Mouse (Mus musculus) layer of hippocampus, adult 9-10 months (tissue): ENCODE data around the gene Ahnak2.
"Not testable (repeated sequence)": the region's sequence is repeated elsewhere in the genome, so short reads cannot be mapped to it uniquely, and the experiment has no call there.

Experiments used
- DNase-seq: peaks from one replicate; pipeline ENCODE4 v3.0.0; 2022; ENCODE audit warnings: low spot score

Gene Ahnak2

DNA sequence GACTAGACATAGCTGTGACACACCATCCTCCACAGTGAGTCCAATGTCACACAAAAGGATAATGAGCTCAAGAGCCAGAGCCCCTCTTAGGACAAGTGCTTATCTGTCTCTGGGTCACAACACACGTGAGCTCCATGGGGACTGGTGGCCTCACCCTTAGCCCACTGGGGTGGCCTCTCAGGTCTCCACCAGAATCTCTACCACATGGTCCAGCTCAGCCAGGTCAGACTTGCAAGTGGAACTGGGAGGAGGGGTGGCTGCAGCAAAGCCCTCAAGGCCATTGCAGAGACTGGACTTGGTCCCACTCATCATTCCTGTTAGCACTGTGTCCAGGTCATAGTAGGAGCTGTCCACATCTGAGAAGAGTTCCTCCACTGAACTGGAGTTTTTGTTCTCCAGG, 18.8 kb upstream of the Ahnak2 start:
- no peak for DNase-seq

GRCm38 (mm10) chr12:112820401-112820999, 18.0 kb upstream of the Ahnak2 start:
- DNase-seq = no peak

GRCm38 (mm10) chr12:112819057-112819662, 16.7 kb upstream of the Ahnak2 start:
- DNase-seq = no peak

DNA sequence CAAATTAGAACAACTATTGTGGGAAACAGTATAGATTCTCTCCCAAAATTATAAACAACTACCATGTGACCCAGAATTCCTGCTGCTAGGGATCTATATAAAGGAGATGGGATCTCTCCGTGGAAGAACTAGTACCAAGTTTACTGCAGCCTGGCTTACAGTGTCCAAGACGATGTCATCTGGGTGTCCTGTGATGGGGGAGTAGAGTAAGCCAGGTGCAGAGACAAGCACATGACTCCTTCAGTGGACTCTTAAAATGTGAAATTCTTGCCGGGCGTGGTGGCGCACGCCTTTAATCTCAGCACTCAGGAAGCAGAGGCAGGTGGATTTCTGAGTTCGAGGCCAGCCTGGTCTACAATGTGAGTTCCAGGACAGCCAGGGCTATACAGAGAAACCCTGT, 14.4 kb upstream of the Ahnak2 start:
- DNase-seq = not testable (repeated sequence)

GRCm38 (mm10) chr12:112816294-112816693, 13.8 kb upstream of the Ahnak2 start:
- DNase-seq = no peak

DNA sequence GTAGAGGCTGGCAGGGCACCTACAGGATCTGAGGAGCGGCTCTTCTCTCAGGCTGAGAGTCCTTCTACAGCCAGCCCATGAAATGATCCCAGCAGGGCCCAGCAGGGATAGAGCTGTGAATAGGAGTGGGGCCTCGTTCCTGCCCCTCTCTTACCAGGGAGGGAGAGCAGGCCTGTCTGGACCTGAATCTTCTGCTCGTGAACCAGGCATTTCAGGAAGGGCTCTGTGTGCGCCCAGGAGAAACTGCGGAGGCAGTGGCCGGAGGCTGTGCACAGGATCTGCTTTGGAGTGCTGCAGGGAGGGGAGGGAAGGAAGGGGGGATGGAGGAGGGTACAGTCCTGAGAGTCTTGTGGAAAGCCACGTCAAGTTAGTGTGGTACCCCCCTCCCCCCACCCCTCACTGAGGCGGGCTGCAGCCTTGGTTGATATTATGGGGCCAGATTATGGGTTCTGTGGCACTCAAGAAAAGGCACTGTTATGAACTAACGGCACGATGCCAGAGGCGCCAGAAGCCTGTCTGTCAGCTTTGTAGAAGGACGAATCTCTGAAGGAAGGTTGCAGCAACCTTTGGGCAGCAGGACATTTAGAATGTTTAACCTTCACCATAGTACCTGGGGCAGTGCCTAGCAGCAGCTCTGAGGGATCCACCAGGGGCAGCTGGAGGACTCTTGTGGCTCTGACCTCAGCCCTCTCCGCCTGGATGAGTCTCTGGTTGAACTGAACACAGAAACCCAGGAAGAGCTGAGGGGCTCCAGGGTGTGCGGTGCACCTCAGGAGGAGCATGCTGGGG, 12.4 kb upstream of the Ahnak2 start:
- no peak for DNase-seq

DNA sequence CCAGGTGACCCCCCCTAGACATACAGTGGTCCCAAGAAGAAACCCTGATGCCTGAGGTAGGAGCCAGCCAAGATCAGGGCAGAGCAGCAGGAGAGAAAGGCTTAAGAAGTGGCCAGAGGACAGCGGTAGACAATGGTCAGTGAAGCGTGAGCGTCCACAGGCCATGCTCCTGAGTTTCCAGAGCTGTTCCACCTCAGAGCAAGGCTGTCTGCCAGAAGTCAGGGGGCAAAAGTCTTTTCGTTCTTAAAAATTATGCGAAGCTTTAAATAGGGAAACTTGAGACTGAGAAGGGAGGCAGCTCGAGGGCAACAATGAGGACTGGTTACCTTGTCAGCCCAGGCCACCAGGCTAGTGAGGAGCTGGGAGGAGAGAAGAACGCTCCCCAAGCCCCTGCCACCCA, 10.9 kb upstream of the Ahnak2 start:
- no peak for DNase-seq

GRCm38 (mm10) chr12:112810092-112810885, 7.8 kb upstream of the Ahnak2 start:
- DNase-seq = no peak

DNA sequence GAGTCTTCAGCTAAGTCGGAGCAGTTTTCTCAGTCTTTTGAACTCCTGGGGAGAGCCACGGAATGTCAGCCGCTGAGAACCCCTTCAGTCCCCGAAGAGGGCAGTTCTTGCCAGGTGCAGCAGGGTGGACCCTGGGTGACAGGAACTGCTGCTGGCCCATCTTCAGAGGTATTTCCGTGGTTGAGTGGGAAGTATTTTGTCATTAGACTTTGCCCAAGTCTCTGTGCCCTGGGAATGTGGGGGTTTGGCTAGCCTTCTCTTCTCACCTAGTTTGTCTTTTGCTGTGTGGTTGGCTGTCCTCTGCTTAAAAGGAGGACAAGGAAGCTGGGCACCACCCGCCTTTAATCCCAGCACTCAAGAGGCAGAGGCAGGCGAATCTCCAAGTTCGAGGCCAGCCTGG, 7.2 kb upstream of the Ahnak2 start:
- no peak for DNase-seq

DNA sequence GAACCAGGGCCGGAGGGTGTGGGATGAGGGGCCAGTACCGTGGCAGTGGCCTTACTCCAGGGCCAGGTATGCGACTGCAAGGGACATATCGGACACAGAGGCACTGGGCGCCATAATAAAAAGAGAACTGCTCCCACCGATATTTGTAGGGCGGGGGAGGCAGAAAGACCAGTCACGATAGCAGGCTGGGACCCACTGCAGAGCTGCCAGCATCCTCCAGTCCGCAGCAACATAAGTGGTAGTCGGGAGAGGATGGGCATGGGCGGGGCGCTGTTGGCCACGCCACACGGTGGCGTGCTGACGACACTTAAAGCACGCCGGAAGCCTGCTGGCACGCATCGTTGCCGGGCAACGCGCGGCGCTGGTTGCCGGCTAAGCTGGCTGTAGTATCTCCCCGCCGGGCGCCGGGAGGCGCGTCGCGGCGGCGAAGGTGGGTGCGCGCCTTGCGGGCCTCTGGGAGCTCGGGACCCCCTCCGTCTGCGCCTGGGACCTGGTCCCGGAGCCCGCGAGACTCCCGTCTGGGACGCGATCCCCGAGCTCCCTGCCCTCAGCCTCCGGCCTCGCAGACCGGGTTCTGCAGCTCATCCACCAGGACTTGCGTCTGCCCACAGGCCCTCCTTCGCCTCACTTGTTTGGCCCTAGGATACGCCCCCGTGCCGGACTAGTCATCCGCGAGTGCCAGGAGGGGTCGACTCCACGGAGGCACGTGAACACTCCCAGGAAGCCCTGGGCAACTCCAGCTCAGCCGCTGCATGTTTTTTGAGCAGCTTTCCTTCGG, 6.3 kb upstream of the Ahnak2 start, which contains the start of gene Clba1:
Gene Clba1 (plus strand): TSS at position 351 of the 778 bp plus-strand sequence.
- peak; percentile 64 for DNase-seq

GRCm38 (mm10) chr12:112808212-112808586, 5.7 kb upstream of the Ahnak2 start:
- DNase-seq = no peak

- no peak for DNase-seq
Measured at GRCm38 (mm10) chr12:112807796-112808195, 5.3 kb upstream of the Ahnak2 start.

GRCm38 (mm10) chr12:112806044-112806443, 3.6 kb upstream of the Ahnak2 start:
- DNase-seq = no peak

DNA sequence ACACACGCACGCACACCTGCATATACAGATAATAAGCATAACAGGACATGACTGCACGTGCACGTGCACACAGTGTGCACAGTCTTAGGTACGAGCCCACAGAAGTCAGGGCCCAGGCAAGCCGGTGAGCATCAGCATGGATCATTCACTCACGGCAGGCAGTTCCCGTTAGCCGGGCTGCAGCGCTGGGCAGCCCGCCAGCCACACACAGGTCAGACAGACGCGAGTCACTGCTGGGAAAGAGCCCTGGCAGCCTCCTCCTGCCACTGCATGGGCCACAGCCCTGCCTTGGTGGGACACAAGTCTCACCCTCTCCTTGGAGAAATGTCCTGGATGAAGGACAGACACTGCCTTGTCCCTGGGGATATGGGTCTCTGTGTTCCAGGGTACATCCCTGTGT, 1.6 kb upstream of the Ahnak2 start:
- no peak for DNase-seq

- no peak for DNase-seq
Measured at GRCm38 (mm10) chr12:112802917-112803316, 460 bp upstream of the Ahnak2 start.

DNA sequence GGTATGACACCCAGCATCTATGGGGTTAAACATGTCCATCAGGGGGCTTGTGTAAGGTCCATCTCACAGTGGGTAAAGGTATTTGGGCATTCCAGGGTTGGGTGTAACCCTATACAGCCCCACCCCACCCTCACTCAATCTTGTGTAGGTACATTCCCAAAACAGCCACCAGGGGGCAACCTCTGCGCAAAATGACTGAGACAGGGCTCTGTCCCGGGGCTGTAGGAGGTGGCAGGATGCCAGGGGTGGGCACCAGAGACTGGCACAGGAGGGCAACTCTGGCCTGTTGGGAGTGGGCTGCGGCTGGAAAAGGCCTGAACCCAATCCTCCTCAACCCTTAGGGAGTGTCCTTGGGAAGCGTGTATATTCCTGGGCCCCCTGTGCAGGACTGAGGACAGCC, 2.0 kb downstream of the Ahnak2 start:
- peak; percentile 45 for DNase-seq

DNA sequence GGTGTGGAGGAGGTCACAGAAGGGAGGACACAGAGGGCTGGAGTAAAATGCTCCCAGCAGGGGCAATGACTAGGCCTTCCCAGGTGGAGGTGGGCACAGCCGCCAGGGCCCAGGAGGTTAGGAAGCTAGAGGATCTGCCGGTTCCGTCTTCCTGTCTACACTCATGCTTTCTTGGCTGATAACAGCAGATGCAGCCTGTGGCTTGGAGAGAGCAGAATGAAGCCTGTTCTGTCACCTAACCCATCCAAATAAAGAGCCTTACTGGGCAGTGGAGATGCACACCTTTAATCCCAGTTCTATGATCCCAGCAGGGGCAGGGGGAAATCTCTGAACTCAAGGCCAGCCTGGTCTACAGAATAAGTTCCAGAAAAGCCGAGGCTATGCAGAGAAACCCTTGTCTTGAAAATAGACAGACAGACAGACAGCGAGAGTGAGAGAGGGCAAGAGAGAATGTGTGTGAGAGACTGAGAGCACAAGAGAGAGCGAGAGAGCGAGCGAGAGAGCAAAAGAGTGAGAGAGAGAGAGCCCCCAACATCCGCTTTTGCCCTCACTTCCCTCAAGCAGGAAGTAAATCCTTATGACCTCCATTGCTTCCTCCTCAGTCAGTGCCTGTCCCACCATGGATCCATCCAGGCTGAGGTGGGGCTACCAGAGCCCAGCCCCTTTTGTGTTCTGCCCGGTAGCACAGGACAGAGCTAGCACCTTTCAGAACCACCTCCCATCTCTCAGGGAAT, 3.1 kb downstream of the Ahnak2 start:
- DNase-seq = no peak

GRCm38 (mm10) chr12:112798716-112799115, 3.7 kb downstream of the Ahnak2 start:
- DNase-seq = no peak

DNA sequence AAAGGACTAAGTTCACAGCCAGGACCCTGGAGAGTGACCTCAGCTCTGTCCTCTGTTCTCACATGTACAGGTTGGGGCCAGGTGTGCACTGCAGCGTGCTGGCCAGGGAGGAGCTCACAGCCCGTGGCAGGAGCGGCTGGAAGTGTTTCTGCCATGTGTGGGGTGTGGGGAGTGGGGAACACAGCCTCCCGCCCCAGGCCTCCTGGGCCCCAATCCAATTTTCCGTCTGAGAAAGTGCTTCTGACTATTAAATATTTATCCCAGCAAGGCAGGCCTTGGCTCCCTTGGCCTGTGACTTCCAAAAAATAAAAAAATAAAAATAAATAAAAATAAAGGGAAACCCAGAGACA, 4.2 kb downstream of the Ahnak2 start:
- DNase-seq = no peak

DNA sequence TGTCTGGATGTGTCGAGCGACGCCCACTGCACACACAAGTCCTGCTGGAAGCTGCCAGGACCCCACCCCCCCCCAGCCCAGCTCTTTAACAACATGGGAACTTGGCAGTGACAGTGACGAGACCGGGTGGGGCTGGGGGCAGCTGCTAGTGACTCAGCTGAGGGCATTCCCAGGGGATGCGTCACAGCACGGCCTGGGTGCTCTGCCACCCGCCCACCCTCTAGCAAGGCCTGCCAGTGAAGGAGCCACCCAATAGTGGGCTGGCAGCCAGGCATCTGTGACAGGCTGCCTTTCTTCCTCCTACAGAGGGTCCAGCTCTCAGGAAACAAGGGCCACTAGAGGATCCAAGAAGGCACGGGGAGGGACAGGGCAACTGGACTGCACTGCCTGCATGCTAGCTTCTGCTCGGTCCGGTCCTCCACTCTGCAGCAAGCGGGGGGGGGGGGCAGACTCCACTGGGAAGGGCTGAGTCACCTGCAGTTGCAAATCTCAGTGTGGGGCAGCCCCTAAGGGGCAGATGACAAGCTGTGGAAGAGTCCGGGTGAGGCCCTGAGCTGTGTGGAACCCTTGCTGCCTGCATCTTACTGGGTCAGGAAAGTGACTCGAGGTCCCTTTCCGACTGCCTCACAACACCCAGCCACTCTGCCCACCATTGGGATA, 4.7 kb downstream of the Ahnak2 start:
- DNase-seq = no peak
